Mouse (Mus musculus) MEL (cell line): ENCODE measurements at regions not wholly inside any gene's neighbourhood (a gene's known extent, or its start where the extent isn't known, plus 50 kb on each side); places are given as distances from the start of the nearest gene placed in this dataset.

Source experiments
- CTCF ChIP-seq, 3 experiments: IDR thresholded peaks in 2 of 3; conservative IDR thresholded peaks in 1 of 3; 2 replicates each; pipeline ENCODE4 v1.5.1; 2011 to 2012; ENCODE audit warnings: low read length in 3 of 3, low read depth in 2 of 3, mild to moderate bottlenecking in 2 of 3, improper control_type of control experiment in 1 of 3, inconsistent platforms in 1 of 3, mixed read lengths in 1 of 3, moderate library complexity in 1 of 3; ENCODE audit not compliant: control insufficient read depth in 1 of 3, insufficient read depth in 1 of 3, poor library complexity in 1 of 3, severe bottlenecking in 1 of 3
- E2F4 ChIP-seq: IDR thresholded peaks from 2 replicates; pipeline ENCODE4 v1.6.1; 2011; ENCODE audit warnings: low read depth, low read length, improper control_type of control experiment, borderline replicate concordance
- EP300 ChIP-seq, 2 experiments: IDR thresholded peaks; 2 replicates each; pipeline ENCODE4 v1.6.1; 2011; ENCODE audit warnings: improper control_type of control experiment in 2 of 2, low read length in 2 of 2, low read depth in 1 of 2, mild to moderate bottlenecking in 1 of 2
- MAFK ChIP-seq: IDR thresholded peaks from 2 replicates; pipeline ENCODE4 v1.6.1; 2011; ENCODE audit warnings: low read depth, mild to moderate bottlenecking, low read length, improper control_type of control experiment, borderline replicate concordance
- MYC ChIP-seq: IDR thresholded peaks from 2 replicates; pipeline ENCODE4 v1.6.1; 2011; ENCODE audit warnings: low read depth, mild to moderate bottlenecking, low read length, improper control_type of control experiment, moderate library complexity
- POLR2A ChIP-seq, 2 experiments: IDR thresholded peaks; 2 replicates each; pipeline ENCODE4 v1.6.1; 2011 to 2012; ENCODE audit warnings: low read length in 2 of 2, mild to moderate bottlenecking in 2 of 2, control low read depth in 1 of 2, improper control_type of control experiment in 1 of 2, low read depth in 1 of 2, moderate library complexity in 1 of 2; ENCODE audit not compliant: control insufficient read depth in 1 of 2, insufficient read depth in 1 of 2, poor library complexity in 1 of 2
- RAD21 ChIP-seq: IDR thresholded peaks from 2 replicates; pipeline ENCODE4 v1.6.1; 2011; ENCODE audit warnings: mild to moderate bottlenecking, low read depth, low read length, improper control_type of control experiment
- SMC3 ChIP-seq: IDR thresholded peaks from 2 replicates; pipeline ENCODE4 v1.6.1; 2011; ENCODE audit warnings: low read depth, low read length, improper control_type of control experiment
- TCF12 ChIP-seq: IDR thresholded peaks from 2 replicates; pipeline ENCODE4 v1.6.1; 2014; ENCODE audit warnings: low read depth, mild to moderate bottlenecking, inconsistent platforms, low read length, improper control_type of control experiment, moderate library complexity
- USF2 ChIP-seq, 2 experiments: IDR thresholded peaks; 2 replicates each; pipeline ENCODE4 v1.6.1; 2011 to 2012; ENCODE audit warnings: improper control_type of control experiment in 2 of 2, low read length in 2 of 2, borderline replicate concordance in 1 of 2, inconsistent platforms in 1 of 2, low read depth in 1 of 2, mild to moderate bottlenecking in 1 of 2; ENCODE audit not compliant: insufficient read depth in 1 of 2

DNA sequence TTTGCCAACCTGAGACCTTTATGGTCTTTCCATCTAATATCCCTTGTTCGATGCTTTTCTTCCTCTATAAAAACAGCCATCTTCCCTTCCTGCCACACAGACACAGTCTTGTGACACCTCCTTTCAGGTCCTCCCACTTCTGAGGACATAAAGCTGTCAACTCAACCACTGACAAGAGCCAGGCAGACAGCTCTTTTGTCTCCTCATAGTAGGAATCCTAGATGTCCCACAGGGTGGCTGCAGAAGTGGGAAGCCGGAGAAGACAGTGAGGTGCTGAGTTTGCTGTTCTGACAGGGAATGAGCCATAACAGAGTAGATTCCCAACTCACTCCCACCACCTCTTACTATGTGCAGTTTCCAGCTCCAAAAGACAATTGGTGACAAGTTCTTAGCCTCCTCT is 358.4 kb downstream of the Pmp22 start:
- no peak for TF ChIP-seq EP300 (IDR thresholded peaks at IDR 0.05; ENCODE audit: low read depth in 1 of 2, low read length in 2 of 2)
- TF ChIP-seq E2F4: no peak
- no peak for TF ChIP-seq MAFK
- TF ChIP-seq TCF12: no peak
- TF ChIP-seq RAD21: no peak
- no peak for TF ChIP-seq USF2 (IDR thresholded peaks at IDR 0.05; ENCODE audit: borderline replicate concordance in 1 of 2, insufficient read depth in 1 of 2, low read depth in 1 of 2, low read length in 2 of 2)
- no peak for TF ChIP-seq CTCF (IDR thresholded peaks at IDR 0.05 in 2 of 3, conservative IDR thresholded peaks at IDR 0.05 in 1 of 3; ENCODE audit: control insufficient read depth in 1 of 3, insufficient read depth in 1 of 3, low read depth in 2 of 3, low read length in 3 of 3, poor library complexity in 1 of 3, severe bottlenecking in 1 of 3)
- TF ChIP-seq SMC3: no peak
- TF ChIP-seq POLR2A (IDR thresholded peaks at IDR 0.05; ENCODE audit: control insufficient read depth in 1 of 2, insufficient read depth in 1 of 2, low read depth in 1 of 2, low read length in 2 of 2, poor library complexity in 1 of 2): no peak
- no peak for TF ChIP-seq MYC
